Mouse (Mus musculus): ENCODE results near the gene Mtmr3.

The Mtmr3 gene

DNA sequence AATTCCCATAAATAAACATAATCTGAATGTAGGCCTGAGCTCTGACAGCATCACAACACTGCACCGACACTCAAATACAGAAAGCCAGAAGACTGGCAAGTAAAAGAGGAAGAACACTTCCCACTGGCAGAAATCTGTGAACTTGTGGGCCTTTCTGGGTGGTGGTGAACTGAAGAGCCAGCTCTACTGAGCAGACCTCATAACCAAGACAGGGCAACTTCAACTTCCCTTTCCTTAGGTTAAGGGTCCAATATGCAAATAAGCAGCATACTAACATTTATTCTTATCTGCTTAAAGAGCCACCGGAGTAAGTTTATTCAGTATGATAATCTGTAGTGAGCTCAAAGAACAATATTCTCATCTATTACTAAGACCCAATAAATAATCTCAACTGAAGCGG, 67.5 kb downstream of the Mtmr3 start:
- in situ Hi-C loops (cut with MboI, MseI) = no loop called here

- in situ Hi-C loops (cut with MboI, MseI) = loop anchor here (5.0 kb wide), 1 partner anchor 65 kb away; no protein-coding TSS in a partner anchor
Observed at GRCm38 (mm10) chr11:4522142-4522664, 72.5 kb downstream of the Mtmr3 start.

DNA sequence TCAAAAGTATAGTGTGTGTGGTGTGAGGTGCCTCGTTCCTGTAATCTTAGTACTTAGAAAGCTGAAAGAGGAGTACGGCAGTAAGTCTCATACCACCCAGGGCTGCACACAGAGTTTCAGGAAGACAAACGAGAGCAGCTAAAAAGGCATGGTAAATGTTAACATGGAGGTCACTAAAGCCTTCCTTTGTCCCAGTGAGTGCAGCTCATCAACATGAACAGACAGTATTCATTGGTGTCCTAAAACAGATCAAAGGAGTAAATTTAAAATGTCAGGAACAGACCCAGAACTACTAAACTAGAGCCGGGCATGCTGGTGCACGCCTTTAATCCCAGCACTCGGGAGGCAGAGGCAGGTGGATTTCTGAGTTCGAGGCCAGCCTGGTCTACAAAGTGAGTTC, 75.7 kb downstream of the Mtmr3 start:
- in situ Hi-C loops (cut with MboI, MseI) = no loop called here

GRCm38 (mm10) chr11:4507421-4507820, 87.2 kb downstream of the Mtmr3 start:
- in situ Hi-C loops (cut with MboI, MseI) = no loop called here

DNA sequence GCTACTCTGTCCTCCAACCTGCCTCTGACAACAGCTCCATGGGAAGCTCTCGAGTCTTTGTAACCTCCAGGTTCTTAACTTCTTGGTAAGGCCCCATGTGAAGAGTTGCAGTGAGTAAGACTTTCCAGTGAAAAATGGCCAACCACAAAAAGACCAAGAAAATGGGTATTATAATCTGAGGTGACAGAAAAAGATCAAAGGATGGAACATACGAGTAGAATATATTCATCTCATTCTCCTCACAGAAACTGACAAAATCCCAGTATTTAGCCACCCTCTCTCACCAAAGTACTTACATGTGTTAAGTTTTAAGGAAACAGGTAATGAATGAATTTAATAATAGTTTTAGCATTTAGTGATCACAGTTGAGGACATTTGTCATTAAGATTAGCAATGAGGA, 88.2 kb downstream of the Mtmr3 start:
- in situ Hi-C loops (cut with MboI, MseI) = no loop called here

GRCm38 (mm10) chr11:4502206-4502605, 92.5 kb downstream of the Mtmr3 start:
- in situ Hi-C loops (cut with MboI, MseI) = no loop called here

- in situ Hi-C loops (cut with MboI, MseI) = no loop called here
Observed at GRCm38 (mm10) chr11:4500826-4501225, 93.8 kb downstream of the Mtmr3 start.

DNA sequence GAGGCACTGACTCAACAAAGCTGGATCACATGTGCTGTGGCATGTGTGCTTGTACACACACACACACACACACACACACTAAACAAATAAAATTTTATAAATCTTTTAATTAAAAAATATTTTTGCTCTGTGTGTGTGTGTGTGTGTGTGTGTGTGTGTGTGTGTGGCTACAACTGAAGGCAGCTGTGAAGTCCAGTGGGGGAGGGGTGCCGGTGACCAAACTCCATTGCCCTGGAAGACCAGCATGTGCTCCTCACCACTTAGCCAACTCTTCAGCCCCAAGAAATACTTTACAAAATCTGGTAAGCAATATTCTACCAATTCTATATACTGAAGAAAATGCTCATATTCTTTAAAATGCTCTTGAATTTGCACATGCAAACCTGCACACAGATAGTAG, 94.4 kb downstream of the Mtmr3 start:
- in situ Hi-C loops (cut with MboI, MseI) = no loop called here

GRCm38 (mm10) chr11:4499456-4499855, 95.2 kb downstream of the Mtmr3 start:
- in situ Hi-C loops (cut with MboI, MseI) = no loop called here

GRCm38 (mm10) chr11:4498774-4499173, 95.9 kb downstream of the Mtmr3 start:
- in situ Hi-C loops (cut with MboI, MseI) = no loop called here

DNA sequence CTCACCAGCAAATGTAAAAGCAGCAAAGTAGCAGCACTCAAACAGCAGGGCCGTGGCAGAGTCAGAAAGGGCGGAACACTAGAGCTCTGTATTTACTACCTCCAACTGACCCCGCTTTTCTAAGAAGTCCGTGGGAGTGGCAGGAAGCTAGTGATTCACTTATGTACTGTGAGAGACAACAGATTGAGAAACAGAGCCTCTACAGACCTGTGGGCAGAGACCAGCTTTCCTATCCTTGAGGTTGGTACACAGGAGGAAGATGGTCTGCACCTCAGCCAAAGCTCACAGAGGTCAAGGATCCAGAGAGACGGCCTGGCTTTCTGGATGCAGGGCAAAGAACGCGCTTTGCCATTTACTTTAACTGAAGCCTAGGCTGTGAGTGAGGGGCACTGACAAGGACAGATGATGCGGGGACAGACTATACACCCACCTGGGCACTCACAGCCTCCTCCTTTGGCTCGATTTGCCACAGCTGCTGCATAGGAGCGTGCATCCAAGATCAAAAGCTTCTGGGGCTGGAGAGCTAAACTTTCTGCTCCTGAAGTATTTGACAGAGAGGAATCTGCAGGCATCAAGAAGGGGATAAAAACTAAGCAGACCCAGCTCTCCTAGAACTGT, 97.1 kb downstream of the Mtmr3 start:
- in situ Hi-C loops (cut with MboI, MseI) = no loop called here

GRCm38 (mm10) chr11:4495021-4495540, 99.6 kb downstream of the Mtmr3 start:
- in situ Hi-C loops (cut with MboI, MseI) = no loop called here

DNA sequence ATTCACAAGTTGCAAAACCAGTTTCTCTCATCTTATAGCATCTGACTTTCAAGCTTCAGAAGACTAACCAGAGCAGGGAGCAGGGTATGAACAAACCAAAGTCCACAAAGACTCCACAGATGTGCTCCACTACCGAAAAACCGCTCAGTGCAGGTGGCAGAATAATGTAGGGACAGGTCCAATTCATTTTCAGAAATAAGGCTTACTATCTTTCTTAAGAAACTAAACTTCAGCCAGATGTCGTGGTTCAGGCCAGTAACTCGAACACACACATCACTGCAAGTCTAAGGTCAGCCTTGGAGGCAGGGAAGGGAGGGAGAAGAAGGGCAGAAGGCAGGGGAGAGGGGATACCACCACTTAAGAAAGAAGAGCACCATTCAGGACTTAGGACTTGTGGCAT, 105.5 kb downstream of the Mtmr3 start:
- in situ Hi-C loops (cut with MboI, MseI) = no loop called here

GRCm38 (mm10) chr11:4488798-4489197, 105.9 kb downstream of the Mtmr3 start:
- in situ Hi-C loops (cut with MboI, MseI) = no loop called here

- in situ Hi-C loops (cut with MboI, MseI) = no loop called here
Observed at GRCm38 (mm10) chr11:4488367-4488766, 106.3 kb downstream of the Mtmr3 start.

DNA sequence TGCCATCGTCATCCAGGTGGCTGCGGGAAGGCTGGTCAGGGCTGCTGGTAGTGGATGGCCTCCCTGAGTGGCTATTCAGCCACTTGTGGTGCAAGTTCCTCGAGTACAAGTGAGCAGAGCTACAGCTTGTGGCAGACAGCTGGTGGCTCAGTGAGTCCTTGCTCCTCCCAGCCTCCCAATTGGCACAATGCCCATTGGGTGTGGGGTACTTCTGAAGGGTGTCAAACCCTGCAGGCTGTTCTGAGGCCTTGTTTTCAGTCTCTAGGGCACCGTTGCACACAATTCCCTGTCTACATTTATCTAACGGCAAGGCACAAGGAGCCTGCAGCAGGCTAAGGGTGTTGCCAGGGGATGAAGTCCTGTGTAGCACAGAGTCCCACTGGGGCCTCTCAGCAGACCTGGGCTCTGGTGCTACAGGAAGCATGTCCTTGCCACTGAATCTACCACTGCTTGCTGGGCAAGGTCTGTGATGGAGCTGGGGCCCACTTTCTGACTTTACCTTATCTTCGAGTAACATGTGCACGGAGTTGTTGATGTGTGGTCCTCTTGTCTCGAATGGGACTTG, 107.2 kb downstream of the Mtmr3 start:
- in situ Hi-C loops (cut with MboI, MseI) = no loop called here

- in situ Hi-C loops (cut with MboI, MseI) = no loop called here
Observed at GRCm38 (mm10) chr11:4484541-4484940, 110.1 kb downstream of the Mtmr3 start.

DNA sequence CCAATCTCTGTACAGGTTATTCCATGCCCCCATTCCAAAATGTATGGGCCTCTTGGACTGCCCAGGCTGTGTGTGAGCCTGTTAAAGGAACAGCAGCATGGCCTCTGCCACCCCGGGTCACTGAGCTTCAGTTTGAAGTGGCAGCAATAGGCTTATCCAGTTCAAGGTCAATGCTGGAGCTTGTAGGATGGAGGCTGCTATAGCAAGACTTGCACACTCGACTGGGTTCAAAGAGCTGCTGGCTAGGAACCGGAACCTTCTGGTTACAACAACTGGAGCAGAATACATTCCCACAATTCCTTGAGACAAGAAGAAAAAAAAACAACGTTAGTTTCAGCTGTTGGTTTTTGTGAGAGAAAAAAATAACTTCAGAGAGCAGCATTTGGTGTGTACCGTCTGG, 112.0 kb downstream of the Mtmr3 start:
- in situ Hi-C loops (cut with MboI, MseI) = no loop called here

- in situ Hi-C loops (cut with MboI, MseI) = no loop called here
Observed at GRCm38 (mm10) chr11:4476184-4476697, 118.4 kb downstream of the Mtmr3 start.

- in situ Hi-C loops (cut with MboI, MseI) = no loop called here
Observed at GRCm38 (mm10) chr11:4472464-4473179, 122.0 kb downstream of the Mtmr3 start.

DNA sequence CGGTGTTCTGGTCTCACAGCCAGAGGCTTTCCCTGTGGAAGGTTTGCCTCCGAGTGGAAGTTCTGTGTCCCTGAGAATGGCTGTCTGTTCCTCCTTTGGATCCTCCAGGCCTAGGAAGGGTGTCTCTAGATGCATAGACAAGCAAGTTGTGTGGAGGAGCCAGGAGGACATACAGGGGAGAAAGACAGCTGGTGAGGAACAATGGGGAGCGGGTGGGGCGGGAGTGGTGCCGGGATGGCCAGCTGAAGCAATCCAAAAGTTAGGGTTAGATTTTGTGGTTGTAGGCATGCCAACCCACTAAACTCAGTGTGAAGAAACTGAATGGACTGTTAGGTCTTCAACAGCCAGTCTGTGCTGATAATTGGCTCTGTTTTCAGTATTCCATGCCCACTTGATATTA, 122.9 kb downstream of the Mtmr3 start:
- in situ Hi-C loops (cut with MboI, MseI) = no loop called here

DNA sequence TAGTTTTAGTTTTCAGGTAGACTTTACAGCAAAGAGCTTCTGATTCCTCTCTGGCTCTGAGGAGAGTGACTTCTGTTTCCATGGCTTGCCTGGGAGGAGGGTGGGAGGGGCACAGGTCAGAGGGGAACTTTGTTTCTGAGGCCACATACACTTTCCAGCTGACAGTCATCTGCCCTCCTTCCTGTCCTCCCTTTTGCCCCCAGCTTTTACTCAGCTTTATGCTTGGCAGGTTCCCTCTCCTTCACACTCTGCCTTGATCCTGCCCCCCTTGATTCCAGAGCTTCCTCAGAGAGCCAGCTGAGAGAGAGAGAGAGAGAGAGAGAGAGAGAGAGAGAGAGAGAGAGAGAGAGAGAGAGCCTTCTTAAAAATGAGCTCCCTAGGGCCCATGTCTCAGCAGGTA, 123.4 kb downstream of the Mtmr3 start:
- in situ Hi-C loops (cut with MboI, MseI) = no loop called here

All from T-helper 1 cell (primary cell).